Mouse (Mus musculus): ENCODE measurements around the gene Syne2. TPM values are rescaled to one million over a fixed set of nuclear protein-coding genes. Genes with fewer than 3 reads are reported as not detected.

The Syne2 gene
- total RNA-seq, 2 experiments from 2014 or later: 46.8 to 78.3 TPM

- DNase-seq: no peak
Observed at GRCm38 (mm10) chr12:75927596-75927995, 109.7 kb downstream of the Syne2 start.

GRCm38 (mm10) chr12:75933561-75933960 lies 115.6 kb downstream of the Syne2 start:
- DNase-seq: no peak

- DNase-seq: peak; percentile 73
Observed at GRCm38 (mm10) chr12:75951328-75951727, 133.4 kb downstream of the Syne2 start.

- no peak for DNase-seq
Observed at GRCm38 (mm10) chr12:75952011-75952410, 134.1 kb downstream of the Syne2 start.

- no peak for DNase-seq
Observed at GRCm38 (mm10) chr12:75966441-75967195, 148.7 kb downstream of the Syne2 start.

- DNase-seq: no peak
Observed at GRCm38 (mm10) chr12:75979079-75979478, 161.1 kb downstream of the Syne2 start.

- DNase-seq: no peak
Observed at GRCm38 (mm10) chr12:75983336-75983735, 165.4 kb downstream of the Syne2 start.

- DNase-seq: no peak
Observed at GRCm38 (mm10) chr12:75992226-75992858, 174.4 kb downstream of the Syne2 start.

- DNase-seq: no peak
Observed at GRCm38 (mm10) chr12:75992946-75993345, 175.0 kb downstream of the Syne2 start.

GRCm38 (mm10) chr12:75995086-75995485 lies 177.2 kb downstream of the Syne2 start:
- no peak for DNase-seq

GRCm38 (mm10) chr12:75997547-75997946 lies 179.6 kb downstream of the Syne2 start:
- no peak for DNase-seq

- no peak for DNase-seq
Observed at GRCm38 (mm10) chr12:75998416-75998815, 180.5 kb downstream of the Syne2 start.

GRCm38 (mm10) chr12:76004697-76005249 lies 186.8 kb downstream of the Syne2 start:
- peak; percentile 48 for DNase-seq

GRCm38 (mm10) chr12:76008991-76009390 lies 191.1 kb downstream of the Syne2 start:
- DNase-seq: no peak

GRCm38 (mm10) chr12:76012789-76013188 lies 194.9 kb downstream of the Syne2 start:
- no peak for DNase-seq

- DNase-seq: no peak
Observed at GRCm38 (mm10) chr12:76013480-76013879, 195.5 kb downstream of the Syne2 start.

GRCm38 (mm10) chr12:76015026-76015425 lies 197.1 kb downstream of the Syne2 start:
- DNase-seq: no peak

GRCm38 (mm10) chr12:76015489-76015888 lies 197.6 kb downstream of the Syne2 start:
- DNase-seq: peak; percentile 13

- peak; percentile 89 for DNase-seq
Observed at GRCm38 (mm10) chr12:76016123-76017101, 198.5 kb downstream of the Syne2 start.

- peak; percentile 63 for DNase-seq
Observed at GRCm38 (mm10) chr12:76018640-76019039, 200.7 kb downstream of the Syne2 start.

- no peak for DNase-seq
Observed at GRCm38 (mm10) chr12:76042301-76042700, 224.4 kb downstream of the Syne2 start.

- DNase-seq: no peak
Observed at GRCm38 (mm10) chr12:76046561-76046960, 228.6 kb downstream of the Syne2 start.
